Mouse (Mus musculus): ENCODE measurements around the gene Olfr288.

GRCm38 (mm10) chr15:98139763-98140162 is 55.6 kb downstream of the Olfr288 start:
- TF ChIP-seq CTCF (IDR thresholded peaks at IDR 0.05; ENCODE audit: low read depth) (no peak), EP300 (optimal IDR thresholded peaks at IDR 0.05) (no peak)
